Mouse (Mus musculus) frontal cortex, postnatal 25 days (tissue): Measurements from ENCODE around the gene Nav2.

ENCODE experiments used
- DNase-seq, 2 experiments: peaks; one replicate each; pipeline ENCODE4 v3.0.0; 2022; ENCODE audit warnings: low spot score in 2 of 2

Nav2 gene

GRCm38 (mm10) chr7:49324575-49324974, 416.1 kb downstream of the Nav2 start:
- DNase-seq: no peak

DNA sequence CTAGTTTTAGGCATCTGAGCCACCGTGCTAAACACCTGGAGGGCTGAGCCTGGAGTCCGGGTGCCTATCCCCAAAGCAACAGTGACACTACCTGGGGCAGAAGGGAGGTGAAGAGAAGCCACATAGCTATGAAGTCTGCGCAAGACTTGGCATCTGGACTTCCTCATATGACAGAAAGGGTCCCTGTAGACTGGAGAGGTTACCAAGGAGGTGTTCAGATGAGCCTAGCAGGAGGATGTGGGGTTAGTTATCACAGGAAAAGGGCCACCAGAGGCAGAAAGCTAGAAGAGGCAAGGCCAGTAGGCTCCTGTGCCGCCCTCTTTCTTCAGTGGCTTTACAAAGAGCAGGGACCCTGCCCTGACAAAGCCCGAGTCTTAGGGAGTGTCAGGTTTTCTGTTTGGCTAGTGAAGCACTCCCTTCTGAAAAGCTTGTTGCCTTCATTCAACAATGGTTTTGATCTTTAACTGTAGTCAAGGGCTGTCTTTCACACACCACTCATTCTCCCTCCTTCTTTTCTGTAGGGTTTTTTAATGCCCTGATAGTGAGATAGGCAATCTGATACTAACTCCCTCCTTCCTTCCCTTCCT, 417.7 kb downstream of the Nav2 start:
- no peak for DNase-seq

GRCm38 (mm10) chr7:49326967-49327742, 418.6 kb downstream of the Nav2 start:
- DNase-seq: no peak

DNA sequence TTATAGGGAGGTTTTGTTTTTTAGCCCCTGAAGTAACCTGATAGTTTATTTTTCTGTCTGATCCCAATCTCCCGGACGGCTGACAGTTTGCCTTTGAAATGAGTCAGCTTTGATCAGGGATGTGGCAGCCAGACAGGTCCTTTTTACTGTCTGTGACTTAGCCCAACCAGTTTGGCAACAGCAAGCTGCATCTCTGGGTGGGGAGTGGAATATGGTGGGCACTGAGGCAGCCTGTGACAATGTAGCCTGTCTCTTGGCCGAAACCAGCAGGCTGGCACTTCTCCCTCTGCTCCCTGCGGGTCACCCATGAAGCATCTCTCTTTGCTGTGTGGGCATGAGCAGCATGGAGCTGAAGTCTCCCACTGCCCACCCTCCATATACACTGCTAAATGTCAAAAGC, 421.7 kb downstream of the Nav2 start:
- DNase-seq: no peak

- DNase-seq: no peak
Observed at GRCm38 (mm10) chr7:49331939-49332338, 423.4 kb downstream of the Nav2 start.

DNA sequence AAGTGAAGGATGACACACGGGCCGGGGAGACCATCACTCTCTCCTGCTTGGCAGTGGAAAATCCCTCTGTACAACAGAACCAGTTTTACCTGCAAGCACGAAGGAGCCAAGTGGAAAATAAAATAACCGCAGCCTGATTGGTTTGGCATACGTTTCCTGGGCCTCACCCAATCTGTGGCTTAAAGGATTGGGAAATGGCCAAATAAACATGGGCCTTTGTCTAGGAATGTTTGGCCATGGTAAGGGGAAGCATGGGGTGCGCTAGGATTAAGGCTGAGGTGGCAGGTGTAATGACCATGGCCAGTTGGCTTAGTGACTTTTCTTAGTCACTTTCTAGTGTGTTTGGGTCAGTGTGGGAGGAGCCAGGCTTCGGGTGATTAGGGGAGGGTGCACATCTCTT, 424.1 kb downstream of the Nav2 start:
- no peak for DNase-seq

GRCm38 (mm10) chr7:49334163-49334562, 425.6 kb downstream of the Nav2 start:
- DNase-seq: no peak

DNA sequence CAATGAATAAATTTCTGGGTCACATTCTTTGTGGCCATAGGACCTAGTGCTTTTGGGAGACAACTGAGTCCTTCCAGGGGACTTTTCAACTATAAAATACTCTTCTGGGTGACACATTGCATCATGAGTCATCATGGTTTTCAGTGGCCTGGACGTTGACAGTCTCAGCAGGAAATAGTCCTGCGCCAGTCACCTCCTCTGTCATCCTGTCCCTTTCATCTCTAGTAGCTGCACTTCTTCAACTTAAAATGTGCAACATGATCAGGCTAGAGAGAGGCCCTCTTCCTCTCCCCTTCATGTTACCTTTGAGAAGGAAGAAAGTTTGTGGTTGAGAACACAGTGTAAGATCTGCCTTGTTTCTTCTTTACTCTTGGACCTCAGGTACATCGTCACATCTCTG, 426.5 kb downstream of the Nav2 start:
- DNase-seq: no peak

DNA sequence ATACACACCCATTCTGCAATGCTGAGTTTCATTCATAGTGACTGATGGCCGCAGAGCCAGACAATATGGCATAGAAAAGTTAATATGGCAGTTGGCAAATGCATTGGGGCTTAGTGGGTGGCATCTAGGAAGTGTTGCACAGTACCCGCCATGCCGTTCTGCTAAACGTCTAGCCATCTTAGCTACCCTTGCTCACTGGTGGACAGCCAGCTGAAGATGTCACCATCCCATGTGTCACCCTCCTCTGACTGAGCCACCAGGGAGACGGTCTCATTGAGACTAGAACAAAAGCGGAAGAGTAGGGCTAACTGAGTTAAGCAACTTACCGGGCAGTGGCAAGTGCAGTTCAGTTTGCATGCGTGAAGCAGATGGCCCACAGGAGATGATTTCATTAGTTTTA, 428.2 kb downstream of the Nav2 start:
- no peak for DNase-seq

GRCm38 (mm10) chr7:49337710-49338109, 429.2 kb downstream of the Nav2 start:
- no peak for DNase-seq

DNA sequence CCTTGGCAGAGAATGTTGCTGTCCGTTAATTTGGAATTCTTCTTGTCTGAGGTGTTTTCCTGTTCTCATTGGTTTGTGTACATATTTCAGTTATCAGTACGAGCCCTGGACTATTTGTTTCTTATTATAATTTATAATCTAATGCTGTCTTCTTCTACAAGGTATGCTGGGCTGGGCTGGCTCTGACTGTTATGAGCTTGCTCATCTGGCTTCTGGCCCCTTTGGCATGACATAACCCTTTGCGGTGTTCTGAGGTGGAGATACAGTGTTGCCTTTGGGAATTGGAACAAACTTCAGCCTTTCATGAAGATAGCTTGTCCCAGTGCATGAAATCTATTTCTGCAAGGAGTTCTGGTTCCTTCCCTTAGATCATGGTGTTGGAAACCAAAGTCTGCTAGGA, 431.4 kb downstream of the Nav2 start:
- DNase-seq: no peak

DNA sequence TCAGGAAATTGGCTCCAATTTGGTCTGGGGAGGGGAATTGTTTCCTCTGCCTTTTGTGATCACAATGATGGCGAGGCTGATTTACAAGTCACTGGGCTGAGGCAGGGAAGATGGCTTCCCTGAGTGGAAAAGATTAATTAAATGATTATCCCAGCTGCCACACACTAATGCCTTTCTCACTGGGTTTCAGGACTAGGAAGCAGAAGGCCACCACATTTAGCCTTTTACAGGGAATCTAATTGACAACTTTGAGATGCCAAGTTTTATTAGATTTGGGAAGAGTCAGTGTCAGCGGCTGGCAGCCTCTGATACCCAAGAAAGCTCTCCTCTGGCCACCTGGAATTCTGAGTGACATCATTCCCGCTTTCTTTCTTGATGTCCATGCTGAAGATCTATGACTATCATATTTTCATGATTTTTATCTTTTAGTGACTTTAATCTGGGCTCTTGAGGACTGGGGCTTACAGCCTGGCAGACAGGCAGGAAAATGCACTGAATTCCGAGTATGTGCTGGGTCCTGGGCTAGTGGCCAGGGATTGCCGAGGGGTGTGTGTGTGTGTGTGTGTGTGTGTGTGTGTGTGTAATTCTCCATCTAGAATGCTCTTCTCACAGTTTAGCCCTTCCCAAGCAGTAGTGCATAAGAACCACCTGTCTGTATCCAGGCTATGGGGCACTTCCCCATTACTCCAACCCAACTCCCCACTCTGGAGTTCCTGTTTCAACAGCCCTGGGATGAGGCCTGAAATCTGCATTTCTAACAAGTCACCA, 432.8 kb downstream of the Nav2 start:
- DNase-seq: no peak

DNA sequence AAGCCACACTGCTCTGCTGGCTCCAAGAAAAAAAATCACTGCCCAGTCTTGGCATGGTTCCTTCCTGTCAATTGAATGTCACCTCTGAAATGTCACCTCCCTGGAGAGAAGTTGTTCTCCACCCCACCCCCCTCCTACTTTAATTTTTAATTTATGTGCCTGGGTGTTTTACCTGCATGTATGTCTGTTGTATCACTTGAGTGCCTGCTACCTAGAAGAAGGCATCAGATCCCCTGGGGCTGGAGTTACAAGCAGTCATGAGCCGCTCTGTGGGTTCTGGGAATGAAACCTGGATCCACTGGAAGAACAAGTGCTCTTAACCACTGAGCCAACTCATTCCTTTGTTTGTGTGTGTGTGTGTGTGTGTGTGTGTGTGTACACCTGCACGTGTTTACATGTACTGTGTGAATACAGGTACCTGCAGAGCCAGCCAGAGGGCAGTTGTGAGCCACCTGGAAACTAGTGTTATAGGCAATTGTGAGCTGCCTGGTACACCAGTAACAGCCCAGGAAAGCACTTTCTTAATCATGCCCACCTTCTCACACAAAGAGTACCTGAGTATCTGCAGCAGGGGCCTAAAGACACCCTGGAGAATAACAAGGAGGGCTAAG, 433.5 kb downstream of the Nav2 start:
- no peak for DNase-seq

- no peak for DNase-seq
Observed at GRCm38 (mm10) chr7:49342556-49343080, 434.1 kb downstream of the Nav2 start.

DNA sequence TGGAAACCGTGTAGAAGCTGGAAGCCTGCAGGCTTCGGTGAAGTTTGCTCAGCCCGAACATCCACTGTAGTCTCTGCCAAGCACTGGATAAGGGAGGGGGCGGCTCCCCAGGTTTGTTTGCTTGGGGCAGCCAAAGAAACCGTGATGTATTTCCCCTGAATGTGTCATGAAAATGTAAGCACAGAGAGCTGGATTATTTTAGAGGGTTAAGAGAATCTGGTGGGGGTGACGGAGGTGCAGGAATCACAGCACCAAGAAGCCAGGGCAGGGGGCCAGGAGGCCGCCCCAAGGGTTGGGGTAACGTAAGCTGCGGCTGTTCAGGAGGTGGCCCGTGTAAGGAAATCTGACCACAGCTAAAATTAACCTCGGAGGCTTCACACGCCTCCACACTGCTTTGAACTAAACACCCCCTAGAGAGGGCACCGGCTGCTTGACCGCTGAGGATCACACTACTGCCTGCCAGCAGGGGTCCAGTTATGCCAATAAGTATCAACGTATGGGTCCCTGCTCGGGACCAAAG, 434.6 kb downstream of the Nav2 start:
- no peak for DNase-seq

DNA sequence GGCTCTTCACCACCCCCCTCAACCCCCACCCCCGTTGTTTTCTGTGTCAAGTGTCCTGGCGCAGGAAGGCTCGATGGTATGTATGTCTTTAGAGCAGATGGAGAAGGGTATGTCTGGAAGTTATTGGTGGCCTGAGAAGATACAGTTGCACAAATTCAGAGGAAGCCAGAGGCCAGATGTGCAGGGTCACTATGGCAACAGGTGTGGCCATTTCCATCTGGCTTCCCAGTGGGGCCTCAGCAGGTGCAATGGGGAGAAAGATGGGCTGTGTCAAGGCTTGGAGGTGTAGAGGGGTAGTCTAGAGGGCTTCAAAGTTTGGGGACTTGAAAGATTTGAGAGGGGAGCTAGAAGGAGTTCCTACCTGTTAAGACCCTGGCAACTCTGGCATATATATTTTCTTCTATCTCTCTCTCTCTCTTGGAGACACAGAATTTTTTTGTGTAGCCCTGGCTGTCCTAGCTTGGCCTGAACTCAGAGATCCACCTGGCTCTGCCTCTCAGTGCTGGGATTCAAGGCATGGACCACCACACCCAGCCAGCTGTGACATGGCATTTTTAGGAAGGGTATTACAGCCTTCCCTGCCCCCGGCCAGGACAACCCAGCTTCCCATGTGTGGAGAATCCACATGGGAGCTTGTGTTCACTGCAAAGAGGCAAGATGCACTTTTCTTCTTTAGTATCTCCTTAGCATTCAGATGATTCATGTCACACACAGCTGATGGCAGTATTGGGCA, 435.4 kb downstream of the Nav2 start:
- no peak for DNase-seq

- no peak for DNase-seq
Observed at GRCm38 (mm10) chr7:49347338-49348272, 439.1 kb downstream of the Nav2 start.

GRCm38 (mm10) chr7:49348636-49349035, 440.1 kb downstream of the Nav2 start:
- no peak for DNase-seq

- DNase-seq: no peak
Observed at GRCm38 (mm10) chr7:49350321-49351007, 441.9 kb downstream of the Nav2 start.
